Mouse (Mus musculus) liver, postnatal 0 days (tissue): ENCODE data around the gene Srsf3. TPM values are rescaled to one million over a fixed set of nuclear protein-coding genes. Genes with fewer than 3 reads are reported as not detected.

Experiments used
- ATAC-seq: fragments of 200-750 bp; cut with Nextera tagmentation; 2 replicates; pipeline ENCODE4 v1.8.0; 2017; ENCODE audit warnings: mild to moderate bottlenecking, moderate library complexity
- DNase-seq: peaks from one replicate; pipeline ENCODE4 v3.0.0-alpha.2; 2016
- H3K27ac ChIP-seq: fragments of 300-500 bp; sonication (generic); 2 replicates; pipeline ENCODE4 v1.5.1; 2014; ENCODE audit warnings: antibody characterized with exemption, moderate library complexity, mild to moderate bottlenecking, low read depth
- H3K27me3 ChIP-seq: fragments of 300-500 bp; sonication (generic); 2 replicates; pipeline ENCODE4 v1.6.1; 2014; ENCODE audit warnings: low read length, control low read depth, mixed read lengths; ENCODE audit not compliant: insufficient read depth
- H3K36me3 ChIP-seq: fragments of 300-500 bp; sonication (generic); replicated peaks from 2 replicates; pipeline ENCODE4 v1.6.1; 2014; ENCODE audit warnings: mild to moderate bottlenecking, control low read depth, low read length, moderate library complexity, mixed read lengths; ENCODE audit not compliant: insufficient read depth
- H3K4me1 ChIP-seq: fragments of 300-500 bp; sonication (generic); 2 replicates; pipeline ENCODE4 v1.6.1; 2014; ENCODE audit warnings: antibody characterized with exemption, mild to moderate bottlenecking, control low read depth; ENCODE audit not compliant: insufficient read depth
- H3K4me2 ChIP-seq: fragments of 300-500 bp; sonication (generic); 2 replicates; pipeline ENCODE4 v1.6.1; 2014; ENCODE audit warnings: low read depth, mild to moderate bottlenecking, low read length, moderate library complexity, mixed read lengths
- H3K4me3 ChIP-seq: fragments of 300-500 bp; sonication (generic); 2 replicates; pipeline ENCODE4 v1.5.1; 2014; ENCODE audit warnings: low read depth, low read length
- H3K9ac ChIP-seq: fragments of 300-500 bp; sonication (generic); replicated peaks from 2 replicates; pipeline ENCODE4 v1.6.1; 2014; ENCODE audit warnings: mild to moderate bottlenecking, moderate library complexity
- H3K9me3 ChIP-seq: fragments of 300-500 bp; sonication (generic); 2 replicates; pipeline ENCODE4 v1.6.1; 2016; ENCODE audit warnings: mild to moderate bottlenecking, control low read depth, low read length, mixed read lengths
- CTCF ChIP-seq: sonication (generic); IDR thresholded peaks from 2 replicates; pipeline ENCODE4 v1.5.1; 2016; ENCODE audit warnings: antibody characterized with exemption, low read depth
- EP300 ChIP-seq: IDR thresholded peaks from 2 replicates; pipeline ENCODE4 v1.6.1; 2016; ENCODE audit warnings: antibody characterized with exemption, low read depth, mild to moderate bottlenecking
- WGBS: fragments of 180-500 bp; shearing (Covaris S2); extraction: QIAGEN DNeasy Blood & Tissue Kit; methylation state at CpG from one replicate; pipeline ENCODE4 v1.1.7; 2014; ENCODE audit not compliant: insufficient replicate concordance; 5-methylcytosine and 5-hydroxymethylcytosine counted together
- polyA plus RNA-seq: library from polyadenylated mRNA; unstranded; fragments of >200 nt; fragmentation: Nextera tagmentation; extraction: Ambion mirVana; gene quantifications from 2 replicates; pipeline ENCODE4 v1.2.1, GENCODE M21; 2015

The Srsf3 gene
- polyA plus RNA-seq, 1 experiment from 2014 or later = 163 TPM

- 81% methylated on average over 7 of the region's 7 CpGs for WGBS
- Histone ChIP-seq H3K4me2 (no peak overlapping the region), H3K9me3 (no peaks in the 10 kb centered on the region), H3K36me3 (no peaks in the 10 kb centered on the region), H3K4me3 (no peak overlapping the region), H3K9ac (no peak overlapping the region), H3K27me3 (peaks cover 10% of the 10 kb centered on the region), H3K27ac (no peak overlapping the region), H3K4me1 (peaks cover 10% of the 10 kb centered on the region)
- no peak for DNase-seq
- TF ChIP-seq CTCF (no peak), EP300 (no peak)
- ATAC-seq = no peak
Measured at GRCm38 (mm10) chr17:29084656-29085055, 52.2 kb downstream of the Srsf3 start.

- Histone ChIP-seq H3K4me2 (no peak overlapping the region), H3K36me3 (no peaks in the 10 kb centered on the region), H3K9ac (no peak overlapping the region), H3K9me3 (no peaks in the 10 kb centered on the region), H3K4me3 (no peak overlapping the region), H3K27ac (no peak overlapping the region), H3K27me3 (peaks cover 10% of the 10 kb centered on the region), H3K4me1 (peaks cover 10% of the 10 kb centered on the region)
- DNase-seq (no peak), ATAC-seq (no peak)
- WGBS = 77% methylated on average over 10 of the region's 10 CpGs
- TF ChIP-seq EP300 = no peak
- no peak for TF ChIP-seq CTCF
Measured at GRCm38 (mm10) chr17:29085266-29085665, 52.8 kb downstream of the Srsf3 start.

- H3K36me3 ChIP-seq = no peaks in the 10 kb centered on the region
- TF ChIP-seq CTCF (no peak), EP300 (no peak)
- no peak overlapping the region for H3K4me2 ChIP-seq
- no peaks in the 10 kb centered on the region for H3K4me1 ChIP-seq
- WGBS = 72% methylated on average over 4 of the region's 4 CpGs
- H3K27ac ChIP-seq = no peak overlapping the region
- no peak for ATAC-seq
- H3K9ac ChIP-seq = no peak overlapping the region
- H3K27me3 ChIP-seq = no peaks in the 10 kb centered on the region
- no peak overlapping the region for H3K4me3 ChIP-seq
- H3K9me3 ChIP-seq = no peaks in the 10 kb centered on the region
- DNase-seq = no peak
Measured at GRCm38 (mm10) chr17:29086916-29087315, 54.5 kb downstream of the Srsf3 start.

GRCm38 (mm10) chr17:29090776-29091175 is 58.3 kb downstream of the Srsf3 start, which contains the start of gene Cdkn1a:
Gene Cdkn1a, plus strand, starts transcription at chr17:29090976.
- Histone ChIP-seq H3K27me3 (peaks cover 18% of the 10 kb centered on the region), H3K4me3 (no peak within 1 kb of the TSS), H3K27ac (no peak within 1 kb of the TSS), H3K9ac (no peak within 1 kb of the TSS), H3K4me1 (peaks cover 6% of the 10 kb centered on the region), H3K36me3 (no peaks in the 10 kb centered on the region), H3K9me3 (no peaks in the 10 kb centered on the region), H3K4me2 (no peak within 1 kb of the TSS)
- 75% methylated on average over 3 of the region's 3 CpGs for WGBS
- no peak for TF ChIP-seq CTCF
- no peak for TF ChIP-seq EP300
- DNase-seq = no peak
- ATAC-seq = no peak

- Histone ChIP-seq H3K9me3 (no peaks in the 10 kb centered on the region), H3K27ac (no peak overlapping the region), H3K4me3 (no peak overlapping the region), H3K4me2 (no peak overlapping the region), H3K36me3 (no peaks in the 10 kb centered on the region), H3K9ac (no peak overlapping the region), H3K27me3 (peaks cover 18% of the 10 kb centered on the region), H3K4me1 (peaks cover 11% of the 10 kb centered on the region)
- DNase-seq = no peak
- no peak for ATAC-seq
- TF ChIP-seq CTCF = no peak
- 52% methylated on average over 6 of the region's 6 CpGs for WGBS
Measured at GRCm38 (mm10) chr17:29091348-29091944, 59.0 kb downstream of the Srsf3 start.

GRCm38 (mm10) chr17:29092497-29092896 is 60.1 kb downstream of the Srsf3 start:
- Histone ChIP-seq H3K9ac (no peak overlapping the region), H3K27ac (no peak overlapping the region), H3K36me3 (no peaks in the 10 kb centered on the region), H3K4me2 (no peak overlapping the region), H3K9me3 (no peaks in the 10 kb centered on the region), H3K27me3 (peaks cover 18% of the 10 kb centered on the region), H3K4me3 (no peak overlapping the region), H3K4me1 (peaks cover 15% of the 10 kb centered on the region)
- TF ChIP-seq CTCF (no peak), EP300 (no peak)
- no peak for ATAC-seq
- 49% methylated on average over 5 of the region's 5 CpGs for WGBS
- no peak for DNase-seq

Other genes with a start within 250 kb of the Srsf3 start
- gene Brpf3, start 231.5 kb upstream of the Srsf3 start, polyA plus RNA-seq = 33.9 and 35.6 TPM in 2 replicates
- gene Pnpla1, start 174.2 kb upstream of the Srsf3 start, polyA plus RNA-seq = 0.09 and 0.16 TPM in 2 replicates
- gene 4930539E08Rik, start 117.3 kb upstream of the Srsf3 start, polyA plus RNA-seq = 0.08 and 0.09 TPM in 2 replicates
- 0.14 and 0.29 TPM in 2 replicates for gene Pxt1, start 88.8 kb upstream of the Srsf3 start, polyA plus RNA-seq
- gene Kctd20, start 80.7 kb upstream of the Srsf3 start, polyA plus RNA-seq = 38.6 and 39.5 TPM in 2 replicates
- 32.6 and 34.5 TPM in 2 replicates for gene Stk38, start 24.6 kb upstream of the Srsf3 start, polyA plus RNA-seq
- 42.4 and 58.1 TPM in 2 replicates for gene Cdkn1a, start 58.3 kb downstream of the Srsf3 start, polyA plus RNA-seq
- 5.4 and 6.3 TPM in 2 replicates for gene Rab44, start 81.5 kb downstream of the Srsf3 start, polyA plus RNA-seq
- 0.33 and 0.46 TPM in 2 replicates for gene Cpne5, start 205.5 kb downstream of the Srsf3 start, polyA plus RNA-seq
- 36.1 and 42.1 TPM in 2 replicates for gene Ppil1, start 231.6 kb downstream of the Srsf3 start, polyA plus RNA-seq
- gene BC004004, start 236.2 kb downstream of the Srsf3 start, polyA plus RNA-seq = 101 and 105 TPM in 2 replicates